Mouse (Mus musculus): ENCODE data around the gene Tmem88.

Gene Tmem88

GRCm38 (mm10) chr11:69398059-69398458, at the start of gene Tmem88:
Tmem88 (minus strand) TSS chr11:69398234.
- in situ Hi-C loops (cut with MboI; ENCODE audit: low sequenced_read_pairs) = no loop called here

GRCm38 (mm10) chr11:69447299-69447698, 49.3 kb upstream of the Tmem88 start:
- in situ Hi-C loops (cut with MboI; ENCODE audit: low sequenced_read_pairs) = no loop called here

- in situ Hi-C loops (cut with MboI; ENCODE audit: low sequenced_read_pairs) = no loop called here
Observed at GRCm38 (mm10) chr11:69443328-69443727, 45.3 kb upstream of the Tmem88 start.

- in situ Hi-C loops (cut with MboI; ENCODE audit: low sequenced_read_pairs) = no loop called here
Observed at GRCm38 (mm10) chr11:69437291-69437690, 39.3 kb upstream of the Tmem88 start.

- in situ Hi-C loops (cut with MboI; ENCODE audit: low sequenced_read_pairs) = no loop called here
Observed at GRCm38 (mm10) chr11:69433189-69433588, 35.2 kb upstream of the Tmem88 start.

- in situ Hi-C loops (cut with MboI; ENCODE audit: low sequenced_read_pairs) = no loop called here
Observed at GRCm38 (mm10) chr11:69432640-69432982, 34.6 kb upstream of the Tmem88 start.

- in situ Hi-C loops (cut with MboI; ENCODE audit: low sequenced_read_pairs) = no loop called here
Observed at GRCm38 (mm10) chr11:69431829-69432639, 34.0 kb upstream of the Tmem88 start.

- in situ Hi-C loops (cut with MboI; ENCODE audit: low sequenced_read_pairs) = no loop called here
Observed at GRCm38 (mm10) chr11:69430631-69431030, 32.6 kb upstream of the Tmem88 start.

- in situ Hi-C loops (cut with MboI; ENCODE audit: low sequenced_read_pairs) = no loop called here
Observed at GRCm38 (mm10) chr11:69429313-69429712, 31.3 kb upstream of the Tmem88 start.

GRCm38 (mm10) chr11:69428751-69429150, 30.7 kb upstream of the Tmem88 start:
- in situ Hi-C loops (cut with MboI; ENCODE audit: low sequenced_read_pairs) = no loop called here

- in situ Hi-C loops (cut with MboI; ENCODE audit: low sequenced_read_pairs) = no loop called here
Observed at GRCm38 (mm10) chr11:69426246-69426645, 28.2 kb upstream of the Tmem88 start.

GRCm38 (mm10) chr11:69423885-69424284, 25.9 kb upstream of the Tmem88 start:
- in situ Hi-C loops (cut with MboI; ENCODE audit: low sequenced_read_pairs) = no loop called here

- in situ Hi-C loops (cut with MboI; ENCODE audit: low sequenced_read_pairs) = no loop called here
Observed at GRCm38 (mm10) chr11:69422842-69423241, 24.8 kb upstream of the Tmem88 start.

GRCm38 (mm10) chr11:69421131-69421977, 23.3 kb upstream of the Tmem88 start:
- in situ Hi-C loops (cut with MboI; ENCODE audit: low sequenced_read_pairs) = no loop called here

GRCm38 (mm10) chr11:69420554-69421000, 22.5 kb upstream of the Tmem88 start:
- in situ Hi-C loops (cut with MboI; ENCODE audit: low sequenced_read_pairs) = no loop called here

- in situ Hi-C loops (cut with MboI; ENCODE audit: low sequenced_read_pairs) = no loop called here
Observed at GRCm38 (mm10) chr11:69419813-69420553, 21.9 kb upstream of the Tmem88 start.

- in situ Hi-C loops (cut with MboI; ENCODE audit: low sequenced_read_pairs) = no loop called here
Observed at GRCm38 (mm10) chr11:69419443-69419812, 21.4 kb upstream of the Tmem88 start.

GRCm38 (mm10) chr11:69418481-69419442, 20.7 kb upstream of the Tmem88 start:
- in situ Hi-C loops (cut with MboI; ENCODE audit: low sequenced_read_pairs) = no loop called here

GRCm38 (mm10) chr11:69417449-69418384, 19.7 kb upstream of the Tmem88 start:
- in situ Hi-C loops (cut with MboI; ENCODE audit: low sequenced_read_pairs) = no loop called here
